Mouse (Mus musculus) forebrain, embryonic 13.5 days (tissue): ENCODE measurements around the gene Scand1. TPM values are rescaled to one million over a fixed set of nuclear protein-coding genes. Genes with fewer than 3 reads are reported as not detected.

Experiments used
- ATAC-seq: fragments of 200-750 bp; cut with Nextera tagmentation; 2 replicates; pipeline ENCODE4 v1.8.0; 2017
- H3K27ac ChIP-seq: fragments of 300-500 bp; sonication (generic); 2 replicates; pipeline ENCODE4 v1.5.1; 2015; ENCODE audit warnings: inconsistent platforms, mild to moderate bottlenecking, moderate library complexity
- H3K27me3 ChIP-seq: fragments of 300-500 bp; sonication (generic); 2 replicates; pipeline ENCODE4 v1.6.1; 2015; ENCODE audit warnings: mild to moderate bottlenecking, inconsistent platforms
- H3K36me3 ChIP-seq: fragments of 300-500 bp; sonication (generic); 2 replicates; pipeline ENCODE4 v1.6.1; 2015; ENCODE audit warnings: mild to moderate bottlenecking, inconsistent platforms; ENCODE audit not compliant: poor library complexity, severe bottlenecking
- H3K4me1 ChIP-seq: fragments of 300-500 bp; sonication (generic); 2 replicates; pipeline ENCODE4 v1.6.1; 2015; ENCODE audit warnings: inconsistent platforms
- H3K4me2 ChIP-seq: fragments of 300-500 bp; sonication (generic); 2 replicates; pipeline ENCODE4 v1.6.1; 2015; ENCODE audit warnings: inconsistent platforms, mild to moderate bottlenecking, moderate library complexity
- H3K4me3 ChIP-seq: fragments of 300-500 bp; sonication (generic); 2 replicates; pipeline ENCODE4 v1.5.1; 2015; ENCODE audit warnings: mild to moderate bottlenecking, inconsistent platforms
- H3K9ac ChIP-seq: fragments of 300-500 bp; sonication (generic); 2 replicates; pipeline ENCODE4 v1.6.1; 2015; ENCODE audit warnings: mild to moderate bottlenecking, inconsistent platforms
- H3K9me3 ChIP-seq: fragments of 300-500 bp; sonication (generic); replicated peaks from 2 replicates; pipeline ENCODE4 v1.6.1; 2016; ENCODE audit warnings: inconsistent platforms
- WGBS: fragments of 180-500 bp; shearing (Covaris S2); methylation state at CpG from one replicate; pipeline ENCODE4 v1.1.7; 2015; 5-methylcytosine and 5-hydroxymethylcytosine counted together
- polyA plus RNA-seq: library from polyadenylated mRNA; unstranded; fragments of >200 nt; fragmentation: Nextera tagmentation; extraction: Ambion mirVana; gene quantifications from 2 replicates; pipeline ENCODE4 v1.2.1, GENCODE M21; 2015

Scand1 gene
- polyA plus RNA-seq, 1 experiment from 2014 or later, result 85.3 TPM

DNA sequence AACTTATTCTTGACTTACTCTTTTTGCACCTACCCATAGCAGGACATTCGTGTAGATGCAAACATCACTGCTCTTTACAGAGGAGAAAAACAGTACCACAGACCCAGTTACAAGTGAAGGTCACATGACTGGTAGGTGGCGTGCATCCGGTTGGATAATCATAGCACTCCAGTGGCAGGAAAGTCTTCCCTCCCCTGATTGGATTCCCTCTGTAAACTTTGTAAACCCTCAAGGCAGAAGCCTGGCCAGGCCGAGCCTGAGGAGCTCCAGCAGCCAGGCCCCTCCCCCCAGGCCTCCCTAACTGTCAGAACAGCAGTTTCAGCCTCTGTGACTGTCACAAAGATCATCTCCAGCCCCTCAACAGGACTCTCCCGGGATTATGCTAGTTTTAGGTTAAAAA lies 12.2 kb upstream of the Scand1 start:
- H3K9me3 ChIP-seq, result 0 out of 2 replicates have a peak, but pooled peaks cover 2% of the 10 kb centered on the region
- no peak overlapping the region for H3K4me2 ChIP-seq
- ATAC-seq, result no peak
- H3K9ac ChIP-seq, result no peak overlapping the region
- H3K36me3 ChIP-seq, result 0 out of 2 replicates have a peak, but pooled peaks cover 4% of the 10 kb centered on the region
- H3K27me3 ChIP-seq, result no peaks in the 10 kb centered on the region
- no peak overlapping the region for H3K4me3 ChIP-seq
- H3K4me1 ChIP-seq, result no peaks in the 10 kb centered on the region
- WGBS, result 54% methylated on average over 5 of the region's 5 CpGs
- H3K27ac ChIP-seq, result no peak overlapping the region

GRCm38 (mm10) chr2:156324116-156324588 lies 11.6 kb upstream of the Scand1 start:
- Histone ChIP-seq H3K4me2 (no peak overlapping the region), H3K4me3 (no peak overlapping the region), H3K4me1 (no peaks in the 10 kb centered on the region), H3K27ac (no peak overlapping the region), H3K36me3 (0 out of 2 replicates have a peak, but pooled peaks cover 4% of the 10 kb centered on the region), H3K27me3 (no peaks in the 10 kb centered on the region), H3K9ac (no peak overlapping the region), H3K9me3 (0 out of 2 replicates have a peak, but pooled peaks cover 2% of the 10 kb centered on the region)
- ATAC-seq, result no peak
- 75% methylated on average over 6 of the region's 6 CpGs for WGBS

- WGBS, result 89% methylated on average over 6 of the region's 6 CpGs
- H3K36me3 ChIP-seq, result 0 out of 2 replicates have a peak, but pooled peaks cover 4% of the 10 kb centered on the region
- no peak for ATAC-seq
These were observed 9.0 kb upstream of the Scand1 start for GRCm38 (mm10) chr2:156321538-156321937.

DNA sequence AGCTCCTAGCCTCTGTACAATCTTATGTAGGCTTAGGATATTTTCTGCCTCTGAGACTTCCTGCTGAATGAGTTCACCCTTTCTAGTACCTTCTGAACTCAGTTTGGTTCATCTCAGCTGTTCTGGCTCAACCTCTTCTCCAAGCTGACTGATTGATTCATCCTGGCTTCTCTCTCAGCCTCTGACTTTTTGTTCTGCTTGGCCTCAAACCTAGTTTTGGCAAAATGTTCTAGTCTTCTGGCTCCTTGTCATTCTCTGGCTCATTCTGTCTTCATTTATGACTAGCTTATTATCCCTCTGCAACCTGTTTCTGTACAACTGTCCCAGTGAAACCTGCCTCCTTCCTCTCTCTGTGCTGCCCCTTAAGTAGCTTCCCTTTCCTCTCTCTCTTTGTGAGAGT lies 6.0 kb upstream of the Scand1 start:
- Histone ChIP-seq H3K4me3 (no peak overlapping the region), H3K36me3 (0 out of 2 replicates have a peak, but pooled peaks cover 4% of the 10 kb centered on the region), H3K9ac (no peak overlapping the region), H3K9me3 (no peaks in the 10 kb centered on the region), H3K27me3 (no peaks in the 10 kb centered on the region), H3K4me2 (no peak overlapping the region), H3K4me1 (no peaks in the 10 kb centered on the region), H3K27ac (no peak overlapping the region)
- ATAC-seq, result no peak

More at GRCm38 (mm10) chr2:156321538-156321937, 9.0 kb upstream of the Scand1 start:
- H3K4me1 ChIP-seq, result no peaks in the 10 kb centered on the region
- no peak overlapping the region for H3K27ac ChIP-seq
- no peak overlapping the region for H3K4me3 ChIP-seq
- no peaks in the 10 kb centered on the region for H3K27me3 ChIP-seq
- no peak overlapping the region for H3K4me2 ChIP-seq
- no peaks in the 10 kb centered on the region for H3K9me3 ChIP-seq
- H3K9ac ChIP-seq, result no peak overlapping the region

- WGBS, result 93% methylated on average over 6 of the region's 6 CpGs
- no peaks in the 10 kb centered on the region for H3K9me3 ChIP-seq
- H3K4me2 ChIP-seq, result no peak overlapping the region
- H3K9ac ChIP-seq, result no peak overlapping the region
- H3K4me3 ChIP-seq, result no peak overlapping the region
- H3K36me3 ChIP-seq, result no peaks in the 10 kb centered on the region
- no peak overlapping the region for H3K27ac ChIP-seq
- H3K4me1 ChIP-seq, result peaks cover 12% of the 10 kb centered on the region
- ATAC-seq, result no peak
- H3K27me3 ChIP-seq, result no peaks in the 10 kb centered on the region
These were observed 2.3 kb upstream of the Scand1 start for GRCm38 (mm10) chr2:156314811-156315210.

GRCm38 (mm10) chr2:156313153-156313552 lies 649 bp upstream of the Scand1 start:
- Histone ChIP-seq H3K36me3 (no peaks in the 10 kb centered on the region), H3K27ac (0 out of 2 replicates have a peak overlapping the region, but pooled peaks have one; percentile 96), H3K9me3 (no peaks in the 10 kb centered on the region), H3K4me2 (peak overlapping the region; percentile 89), H3K27me3 (no peaks in the 10 kb centered on the region), H3K9ac (peak overlapping the region; percentile 96), H3K4me3 (peak overlapping the region; percentile 88), H3K4me1 (peaks cover 12% of the 10 kb centered on the region)
- WGBS, result 46% methylated on average over 3 of the region's 3 CpGs
- ATAC-seq, result no peak

GRCm38 (mm10) chr2:156311841-156312291 lies 638 bp downstream of the Scand1 start:
- H3K4me2 ChIP-seq, result peak overlapping the region; percentile 89
- H3K9me3 ChIP-seq, result no peaks in the 10 kb centered on the region
- H3K27ac ChIP-seq, result peak overlapping the region; percentile 96
- H3K36me3 ChIP-seq, result peaks cover 11% of the 10 kb centered on the region
- under 1% methylated on average over 53 of the region's 53 CpGs for WGBS
- H3K27me3 ChIP-seq, result no peaks in the 10 kb centered on the region
- H3K4me3 ChIP-seq, result peak overlapping the region; percentile 88
- peak; percentile 36 for ATAC-seq
- H3K4me1 ChIP-seq, result peaks cover 12% of the 10 kb centered on the region
- H3K9ac ChIP-seq, result peak overlapping the region; percentile 96

DNA sequence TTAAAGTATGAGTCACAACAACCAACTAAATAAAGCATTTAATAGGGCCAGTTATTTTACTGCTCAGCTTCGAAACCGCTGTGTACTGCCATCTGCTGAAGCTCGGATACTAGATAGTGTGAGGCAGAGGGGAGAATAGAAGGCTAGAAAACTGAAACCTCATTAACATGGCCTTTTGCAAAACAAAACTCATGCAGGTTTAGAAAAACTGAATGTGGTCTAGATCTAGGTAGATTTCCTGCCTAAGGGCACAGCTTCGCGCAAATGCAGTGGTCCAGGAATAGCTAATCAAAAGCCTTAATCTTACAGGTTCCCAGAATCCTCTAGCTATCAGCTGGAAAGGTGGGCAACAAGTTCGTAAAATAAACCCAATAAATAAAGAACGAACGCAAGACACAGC lies 1.1 kb downstream of the Scand1 start:
- Histone ChIP-seq H3K27me3 (no peaks in the 10 kb centered on the region), H3K4me1 (peaks cover 12% of the 10 kb centered on the region), H3K9me3 (no peaks in the 10 kb centered on the region), H3K36me3 (peaks cover 12% of the 10 kb centered on the region), H3K4me3 (peak overlapping the region; percentile 88), H3K9ac (peak overlapping the region; percentile 96), H3K27ac (peak overlapping the region; percentile 96), H3K4me2 (peak overlapping the region; percentile 89)
- ATAC-seq, result no peak
- WGBS, result 21% methylated on average over 8 of the region's 8 CpGs

- Histone ChIP-seq H3K4me1 (peaks cover 12% of the 10 kb centered on the region), H3K4me2 (peak overlapping the region; percentile 89), H3K4me3 (peak overlapping the region; percentile 88), H3K27ac (no peak overlapping the region; the same call in 1 of the 2 replicates), H3K36me3 (peaks cover 12% of the 10 kb centered on the region), H3K27me3 (no peaks in the 10 kb centered on the region), H3K9me3 (no peaks in the 10 kb centered on the region), H3K9ac (no peak overlapping the region)
- 87% methylated on average over 5 of the region's 5 CpGs for WGBS
- no peak for ATAC-seq
These were observed 1.6 kb downstream of the Scand1 start for GRCm38 (mm10) chr2:156310945-156311344.

GRCm38 (mm10) chr2:156310455-156310854 lies 2.0 kb downstream of the Scand1 start:
- H3K9me3 ChIP-seq, result no peaks in the 10 kb centered on the region
- ATAC-seq, result no peak
- H3K4me1 ChIP-seq, result peaks cover 12% of the 10 kb centered on the region
- H3K9ac ChIP-seq, result no peak overlapping the region
- 96% methylated on average over 5 of the region's 5 CpGs for WGBS
- peaks cover 12% of the 10 kb centered on the region for H3K36me3 ChIP-seq
- no peak overlapping the region for H3K4me2 ChIP-seq
- H3K4me3 ChIP-seq, result no peak overlapping the region
- H3K27ac ChIP-seq, result no peak overlapping the region
- no peaks in the 10 kb centered on the region for H3K27me3 ChIP-seq

DNA sequence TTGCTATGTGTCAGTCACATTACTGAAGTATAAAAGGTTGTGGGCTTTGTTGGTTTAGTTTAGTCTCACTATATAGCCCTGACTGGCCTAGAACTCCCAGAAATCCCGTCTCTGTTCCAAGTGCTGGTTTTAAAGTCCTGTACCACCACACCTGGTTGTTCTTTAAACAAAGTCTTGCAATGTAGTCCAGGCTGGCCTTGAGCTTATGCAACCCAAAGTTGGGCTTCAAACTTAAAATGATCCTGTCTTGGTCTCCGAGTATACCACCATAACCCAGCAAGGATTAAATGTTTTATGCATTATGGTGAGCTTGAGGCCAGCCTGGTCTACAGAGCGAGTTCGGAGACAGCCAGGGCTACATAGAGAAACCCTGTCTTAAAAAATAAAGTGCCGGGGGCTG lies 2.6 kb downstream of the Scand1 start:
- no peaks in the 10 kb centered on the region for H3K27me3 ChIP-seq
- ATAC-seq, result no peak
- no peaks in the 10 kb centered on the region for H3K9me3 ChIP-seq
- H3K4me1 ChIP-seq, result peaks cover 12% of the 10 kb centered on the region
- no peak overlapping the region for H3K4me2 ChIP-seq
- H3K27ac ChIP-seq, result no peak overlapping the region
- no peak overlapping the region for H3K4me3 ChIP-seq
- peaks cover 17% of the 10 kb centered on the region for H3K36me3 ChIP-seq
- no peak overlapping the region for H3K9ac ChIP-seq
- WGBS, result 94% methylated on average over 5 of the region's 5 CpGs

DNA sequence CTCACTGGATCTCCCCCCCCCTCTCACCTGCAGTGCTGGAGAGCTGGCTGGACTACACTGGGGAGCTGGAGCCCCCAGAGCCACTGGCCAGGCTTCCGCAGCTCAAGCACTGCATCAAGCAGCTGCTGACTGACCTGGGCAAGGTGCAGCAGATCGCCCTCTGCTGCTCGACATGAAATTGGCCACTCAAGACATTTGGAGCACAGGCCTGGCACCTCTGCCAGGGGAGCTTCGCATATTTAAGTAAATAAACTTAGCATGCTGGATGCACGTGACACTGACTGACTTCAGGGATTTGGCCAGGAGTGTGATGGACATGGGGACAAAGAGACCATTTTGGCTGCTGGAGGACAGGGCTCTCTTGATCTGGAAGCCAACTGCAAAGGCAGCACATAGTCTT lies 5.2 kb downstream of the Scand1 start:
- no peaks in the 10 kb centered on the region for H3K9me3 ChIP-seq
- H3K4me1 ChIP-seq, result peaks cover 6% of the 10 kb centered on the region
- peaks cover 42% of the 10 kb centered on the region for H3K36me3 ChIP-seq
- H3K9ac ChIP-seq, result no peak overlapping the region
- H3K4me2 ChIP-seq, result no peak overlapping the region
- no peak for ATAC-seq
- 66% methylated on average over 5 of the region's 5 CpGs for WGBS
- no peak overlapping the region for H3K27ac ChIP-seq
- no peaks in the 10 kb centered on the region for H3K27me3 ChIP-seq
- no peak overlapping the region for H3K4me3 ChIP-seq

DNA sequence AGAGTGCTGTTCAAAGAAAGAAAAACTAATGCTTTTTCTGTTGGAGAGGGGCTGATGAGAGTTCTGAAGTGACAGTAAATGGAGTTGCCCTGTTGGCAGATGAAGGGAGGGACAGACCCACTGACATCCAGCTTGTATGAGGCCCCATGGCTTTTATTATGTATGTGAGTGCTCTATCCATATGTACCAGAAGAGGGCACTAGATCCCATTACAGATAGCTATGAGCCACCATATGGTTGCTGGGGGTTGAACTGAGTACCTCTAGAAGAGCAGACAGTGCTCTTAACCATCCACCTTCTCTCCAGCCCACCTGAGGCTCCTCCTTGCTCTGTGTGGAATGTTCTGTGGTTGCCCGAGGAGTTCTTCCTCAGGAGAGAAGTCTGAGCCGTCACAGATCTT lies 6.7 kb downstream of the Scand1 start:
- ATAC-seq, result peak; percentile 45; the same call in 1 of the 2 replicates
- Histone ChIP-seq H3K4me3 (no peak overlapping the region), H3K36me3 (peaks cover 56% of the 10 kb centered on the region), H3K27ac (no peak overlapping the region), H3K27me3 (no peaks in the 10 kb centered on the region), H3K4me2 (no peak overlapping the region), H3K4me1 (no peaks in the 10 kb centered on the region), H3K9me3 (no peaks in the 10 kb centered on the region), H3K9ac (no peak overlapping the region)
- 79% methylated on average over 2 of the region's 2 CpGs for WGBS
